Mouse (Mus musculus) testis, adult 2 months (tissue): Measurements from ENCODE around the gene Ctdsp2. TPM values are rescaled to one million over a fixed set of nuclear protein-coding genes. Genes with fewer than 3 reads are reported as not detected.

Source experiments
- H3K27ac ChIP-seq: fragments of 200-500 bp; 2 replicates; pipeline ENCODE4 v1.5.1; 2012; ENCODE audit warnings: low read depth, low read length; ENCODE audit not compliant: control insufficient read depth, insufficient read depth
- H3K27me3 ChIP-seq: fragments of 200-500 bp; 2 replicates; pipeline ENCODE4 v1.6.1; 2012; ENCODE audit warnings: mild to moderate bottlenecking, low read length, moderate library complexity; ENCODE audit not compliant: control insufficient read depth, insufficient read depth
- H3K36me3 ChIP-seq: fragments of 200-500 bp; 2 replicates; pipeline ENCODE4 v1.6.1; 2012; ENCODE audit warnings: mild to moderate bottlenecking, low read length; ENCODE audit not compliant: control insufficient read depth, insufficient read depth
- H3K4me1 ChIP-seq: fragments of 200-500 bp; 2 replicates; pipeline ENCODE4 v1.6.1; 2012; ENCODE audit warnings: low read length; ENCODE audit not compliant: control insufficient read depth, insufficient read depth
- H3K4me3 ChIP-seq: fragments of 200-500 bp; 2 replicates; pipeline ENCODE4 v1.5.1; 2012; ENCODE audit warnings: low read depth, mild to moderate bottlenecking, low read length, moderate library complexity, mixed read lengths; ENCODE audit not compliant: control insufficient read depth
- CTCF ChIP-seq: fragments of 200-500 bp; IDR thresholded peaks from 2 replicates; pipeline ENCODE4 v1.5.1; 2012; ENCODE audit warnings: low read depth, mild to moderate bottlenecking, inconsistent platforms, low read length, moderate library complexity; ENCODE audit not compliant: control insufficient read depth, insufficient read depth, insufficient replicate concordance
- POLR2A ChIP-seq: fragments of 200-500 bp; IDR thresholded peaks from 2 replicates; pipeline ENCODE4 v1.6.1; 2012; ENCODE audit warnings: low read depth, mild to moderate bottlenecking, inconsistent platforms, low read length, moderate library complexity; ENCODE audit not compliant: control insufficient read depth
- polyA plus RNA-seq: library from polyadenylated mRNA; depleted of rRNA; stranded (reverse); fragments of >200 nt; gene quantifications from 2 replicates; pipeline ENCODE4 v1.2.3, GENCODE M21; 2012; rRNA removed

Ctdsp2 gene
- 39.4 and 46.8 TPM in 2 replicates for polyA plus RNA-seq

DNA sequence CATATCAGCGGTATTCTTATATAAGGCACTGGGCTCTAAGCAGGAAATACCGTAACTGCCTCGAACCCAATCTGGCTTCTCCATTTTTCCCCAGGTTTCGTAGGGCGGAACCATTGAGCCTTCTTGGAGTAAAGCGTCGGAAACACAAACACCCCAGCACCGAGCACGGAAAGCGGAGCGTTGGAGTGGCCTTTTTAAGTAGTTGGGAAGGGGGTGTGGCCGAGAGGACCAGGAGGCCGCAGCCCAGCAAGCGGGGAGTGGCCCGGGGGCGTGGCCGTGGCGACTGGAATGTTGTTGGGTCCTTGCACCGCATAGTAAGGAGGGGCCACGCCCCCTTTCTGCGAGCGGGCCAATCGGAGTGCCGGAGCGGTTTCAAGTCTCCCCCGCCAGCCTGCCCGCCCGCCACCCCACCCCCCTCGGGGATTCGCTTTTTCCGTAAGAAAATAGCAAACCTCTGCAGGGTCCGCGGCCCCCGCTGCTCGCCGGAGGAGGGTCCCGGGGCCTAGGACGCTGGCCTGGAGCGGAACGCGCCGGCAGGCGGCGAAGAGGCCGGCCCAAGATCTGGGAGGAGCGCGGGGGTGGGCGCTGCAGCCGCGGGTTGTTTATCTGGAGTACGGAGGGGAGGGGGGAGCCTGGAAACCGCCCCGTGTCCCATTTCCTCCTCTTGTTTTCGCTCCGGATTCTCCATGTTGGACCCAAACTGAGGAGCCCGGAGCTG is at the start of gene Ctdsp2:
Gene Ctdsp2 (plus strand): TSS at position 441 of the 718 bp plus-strand sequence.
- Histone ChIP-seq H3K27me3 (no peaks in the 10 kb centered on the region), H3K4me3 (peak within 1 kb of the TSS; percentile 90), H3K4me1 (peaks cover 16% of the 10 kb centered on the region), H3K27ac (peak within 1 kb of the TSS; percentile 94), H3K36me3 (no peaks in the 10 kb centered on the region)
- TF ChIP-seq POLR2A, result peak; percentile 95
- no peak for TF ChIP-seq CTCF

DNA sequence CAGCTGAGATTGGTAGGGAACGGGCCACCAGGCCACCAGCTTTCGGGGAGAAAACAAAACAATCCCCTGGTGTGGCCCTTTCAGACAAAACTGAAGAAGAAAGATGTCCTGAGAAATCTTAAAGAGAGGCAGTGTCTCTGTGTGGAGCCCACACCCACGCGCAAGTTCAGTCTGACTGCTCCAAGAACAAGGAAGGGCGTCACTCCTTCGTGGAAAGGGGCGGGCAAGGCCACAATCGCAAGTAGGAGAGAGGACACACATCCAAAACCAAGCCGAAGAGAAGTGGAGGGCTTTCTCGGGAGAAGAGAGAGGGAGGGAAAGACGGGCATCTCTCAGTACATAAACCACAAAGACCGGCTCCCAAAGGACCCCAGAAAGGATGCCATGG is 49.7 kb upstream of the Ctdsp2 start:
- 0 out of 2 replicates have a peak, but pooled peaks cover 2% of the 10 kb centered on the region for H3K27me3 ChIP-seq
- H3K27ac ChIP-seq, result peak overlapping the region; percentile 86
- H3K4me3 ChIP-seq, result no peak overlapping the region; the same call in 1 of the 2 replicates
- peaks cover 18% of the 10 kb centered on the region for H3K4me1 ChIP-seq
- H3K36me3 ChIP-seq, result no peaks in the 10 kb centered on the region
- TF ChIP-seq POLR2A (peak; percentile 34; the same call in 1 of the 2 replicates), CTCF (no peak)

DNA sequence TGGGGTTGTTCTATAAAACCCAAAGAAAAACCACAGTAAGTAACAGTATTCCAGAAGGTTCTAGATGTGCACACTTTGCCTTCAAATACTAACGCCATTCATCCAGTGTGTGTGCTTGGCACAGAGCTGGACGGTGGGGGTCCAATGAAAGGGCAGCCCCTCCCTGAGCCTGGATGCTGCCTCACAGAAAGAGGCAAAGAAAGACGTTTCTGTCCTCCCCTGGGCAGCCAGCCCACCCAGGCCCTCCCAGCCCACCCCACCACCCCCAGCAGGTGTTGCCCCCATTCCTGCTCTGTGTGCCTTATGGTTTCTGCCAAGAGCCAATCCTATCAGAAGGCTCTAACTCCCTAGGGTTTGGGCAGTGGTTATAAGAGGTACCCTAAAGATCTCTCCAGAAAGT is 49.0 kb upstream of the Ctdsp2 start:
- Histone ChIP-seq H3K36me3 (no peaks in the 10 kb centered on the region), H3K27ac (peak overlapping the region; percentile 86), H3K27me3 (0 out of 2 replicates have a peak, but pooled peaks cover 2% of the 10 kb centered on the region), H3K4me1 (peaks cover 18% of the 10 kb centered on the region), H3K4me3 (no peak overlapping the region)
- TF ChIP-seq POLR2A (no peak), CTCF (no peak)

DNA sequence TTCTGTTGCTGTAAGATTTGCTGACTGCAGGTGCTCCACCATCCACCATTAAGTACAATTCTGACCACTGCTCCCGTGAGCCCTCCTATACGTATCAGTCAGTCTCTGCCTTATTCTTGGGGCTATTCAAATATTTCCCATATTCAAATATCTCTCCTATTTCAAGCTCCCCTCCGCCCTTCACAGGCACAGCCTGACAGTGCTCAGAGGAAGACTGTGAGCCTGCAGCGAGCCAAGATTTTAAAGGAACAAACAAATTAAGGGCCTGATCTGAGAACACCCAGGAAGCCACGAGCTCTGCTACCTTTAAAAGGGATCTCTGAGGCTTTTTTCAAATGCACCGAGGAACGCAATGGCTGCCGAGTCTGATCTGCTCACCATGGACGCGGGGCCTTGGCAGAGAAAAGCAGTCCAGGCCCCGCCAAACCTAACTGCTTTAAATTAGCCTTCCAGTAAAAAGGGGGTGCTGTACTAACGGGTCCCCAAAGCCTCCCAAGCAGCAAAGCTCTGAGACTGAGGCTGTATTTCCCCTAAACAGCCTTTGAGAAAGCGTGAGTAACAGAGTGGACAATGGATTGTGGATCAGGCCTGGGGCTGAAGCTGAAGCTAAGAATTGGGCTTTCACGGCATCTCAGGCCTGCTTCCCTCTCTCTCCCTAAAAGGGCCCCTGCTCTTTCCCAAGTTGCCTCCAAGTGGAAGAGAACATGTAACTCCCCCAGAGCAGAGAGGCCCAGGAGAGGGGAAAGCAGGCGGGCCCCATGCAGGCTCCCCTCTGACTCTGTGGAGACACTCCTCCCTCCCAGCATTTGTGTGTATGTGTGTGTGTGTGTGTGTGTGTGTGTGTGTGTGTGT is 48.0 kb upstream of the Ctdsp2 start:
- H3K36me3 ChIP-seq, result no peaks in the 10 kb centered on the region
- TF ChIP-seq CTCF (no peak), POLR2A (no peak)
- H3K27ac ChIP-seq, result peak overlapping the region; percentile 67
- H3K4me1 ChIP-seq, result peaks cover 24% of the 10 kb centered on the region
- H3K27me3 ChIP-seq, result 0 out of 2 replicates have a peak, but pooled peaks cover 2% of the 10 kb centered on the region
- H3K4me3 ChIP-seq, result no peak overlapping the region

DNA sequence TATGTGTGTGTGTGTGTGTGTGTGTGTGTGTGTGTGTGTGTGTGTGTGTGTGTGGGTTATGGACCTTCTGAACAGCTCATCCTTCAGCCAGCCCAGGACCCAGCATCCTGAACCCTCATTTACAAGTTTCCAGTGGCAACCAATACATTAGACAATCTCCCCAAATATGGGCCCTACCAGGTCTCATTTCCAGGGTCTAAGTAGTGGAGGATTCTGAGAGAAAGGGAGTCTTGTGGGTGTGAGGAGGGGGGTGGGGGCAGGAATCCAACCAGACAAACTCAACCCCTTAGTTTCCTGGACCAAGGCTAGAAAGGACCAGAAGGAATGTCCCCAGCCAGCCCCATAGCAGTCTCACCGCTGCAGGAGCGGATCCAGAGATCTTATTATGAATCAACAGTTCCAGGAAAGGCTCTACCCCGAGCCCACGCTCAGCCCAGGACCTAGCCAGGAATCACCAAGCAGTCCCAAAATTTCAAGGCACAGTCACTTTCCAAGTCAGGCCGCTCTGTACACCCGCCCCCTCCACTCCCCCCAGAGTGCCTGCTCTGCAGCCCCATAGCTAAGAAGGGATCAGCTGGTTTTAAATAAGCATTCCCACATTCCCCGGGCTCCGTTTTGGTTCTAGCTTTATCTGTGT is 47.3 kb upstream of the Ctdsp2 start:
- TF ChIP-seq CTCF (no peak), POLR2A (no peak)
- Histone ChIP-seq H3K36me3 (no peaks in the 10 kb centered on the region), H3K27me3 (0 out of 2 replicates have a peak, but pooled peaks cover 2% of the 10 kb centered on the region), H3K27ac (peak overlapping the region; percentile 27), H3K4me1 (peaks cover 24% of the 10 kb centered on the region), H3K4me3 (no peak overlapping the region)

DNA sequence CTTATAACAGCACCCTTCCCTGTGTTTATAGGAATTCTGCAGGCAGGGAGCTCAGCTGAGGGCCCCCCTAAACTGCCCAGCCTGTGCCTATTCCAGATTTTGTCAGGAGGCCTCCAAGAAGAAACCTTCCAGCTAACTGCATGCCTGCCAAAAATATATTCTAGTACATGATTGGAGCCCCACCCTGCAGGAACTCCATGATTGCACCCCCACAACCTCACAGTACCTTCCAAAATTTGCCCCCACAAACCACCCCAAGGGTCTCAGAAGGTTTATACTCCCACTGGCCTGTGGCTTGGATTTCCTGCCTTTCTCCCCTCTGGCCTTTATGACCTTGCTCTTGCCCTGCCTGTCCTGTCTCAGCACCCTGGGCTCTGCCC is 46.8 kb upstream of the Ctdsp2 start:
- Histone ChIP-seq H3K27ac (no peak overlapping the region), H3K36me3 (no peaks in the 10 kb centered on the region), H3K4me3 (no peak overlapping the region), H3K4me1 (peaks cover 24% of the 10 kb centered on the region), H3K27me3 (0 out of 2 replicates have a peak, but pooled peaks cover 2% of the 10 kb centered on the region)
- TF ChIP-seq POLR2A, result no peak
- no peak for TF ChIP-seq CTCF
